Mouse (Mus musculus): ENCODE data around the gene Atp8a2. TPM values are rescaled to one million over a fixed set of nuclear protein-coding genes. Genes with fewer than 3 reads are reported as not detected.

Atp8a2 gene
- polyA plus RNA-seq, 1 experiment from 2014 or later, result 6.9 TPM

- no peak overlapping the region for H3K27ac ChIP-seq
- no peaks in the 10 kb centered on the region for H3K36me3 ChIP-seq
- no peak overlapping the region for H3K4me3 ChIP-seq
- 64% methylated on average over 3 of the region's 3 CpGs for WGBS
- peaks cover 5% of the 10 kb centered on the region; the same call in 1 of the 2 replicates for H3K4me1 ChIP-seq
- no peaks in the 10 kb centered on the region; the same call in 1 of the 2 replicates for H3K27me3 ChIP-seq (ENCODE audit: insufficient read depth, poor library complexity, severe bottlenecking)
- DNase-seq (ENCODE audit: low spot score), result peak; percentile 65
- H3K9me3 ChIP-seq, result no peaks in the 10 kb centered on the region
These were observed 131.8 kb downstream of the Atp8a2 start for GRCm38 (mm10) chr14:60065186-60065585.

GRCm38 (mm10) chr14:60061023-60061422 is 136.0 kb downstream of the Atp8a2 start:
- H3K9me3 ChIP-seq, result no peaks in the 10 kb centered on the region
- H3K36me3 ChIP-seq, result no peaks in the 10 kb centered on the region
- 89% methylated on average over 3 of the region's 3 CpGs for WGBS
- no peak overlapping the region for H3K4me3 ChIP-seq
- H3K27me3 ChIP-seq (ENCODE audit: insufficient read depth, poor library complexity, severe bottlenecking), result no peaks in the 10 kb centered on the region
- H3K27ac ChIP-seq, result no peak overlapping the region
- H3K4me1 ChIP-seq, result no peaks in the 10 kb centered on the region
- no peak for DNase-seq (ENCODE audit: low spot score)

- WGBS, result 36% methylated on average over 3 of the region's 3 CpGs
- no peak overlapping the region for H3K27ac ChIP-seq
- H3K4me3 ChIP-seq, result no peak overlapping the region
- H3K4me1 ChIP-seq, result no peaks in the 10 kb centered on the region
- H3K27me3 ChIP-seq (ENCODE audit: insufficient read depth, poor library complexity, severe bottlenecking), result no peaks in the 10 kb centered on the region
- no peaks in the 10 kb centered on the region for H3K36me3 ChIP-seq
- DNase-seq (ENCODE audit: low spot score), result no peak
- H3K9me3 ChIP-seq, result no peaks in the 10 kb centered on the region
These were observed 138.1 kb downstream of the Atp8a2 start for GRCm38 (mm10) chr14:60058867-60059266.

- Histone ChIP-seq H3K27ac (no peak overlapping the region), H3K4me3 (no peak overlapping the region), H3K4me1 (no peaks in the 10 kb centered on the region), H3K9me3 (no peaks in the 10 kb centered on the region), H3K27me3 (ENCODE audit: insufficient read depth, poor library complexity, severe bottlenecking) (no peaks in the 10 kb centered on the region), H3K36me3 (no peaks in the 10 kb centered on the region)
- 81% methylated on average over 4 of the region's 4 CpGs for WGBS
- no peak for DNase-seq (ENCODE audit: low spot score)
These were observed 141.7 kb downstream of the Atp8a2 start for GRCm38 (mm10) chr14:60055231-60055630.

GRCm38 (mm10) chr14:60030666-60031065 is 166.3 kb downstream of the Atp8a2 start:
- Histone ChIP-seq H3K36me3 (no peaks in the 10 kb centered on the region), H3K27ac (no peak overlapping the region), H3K4me3 (no peak overlapping the region), H3K4me1 (peaks cover 6% of the 10 kb centered on the region; the same call in 1 of the 2 replicates), H3K27me3 (ENCODE audit: insufficient read depth, poor library complexity, severe bottlenecking) (no peaks in the 10 kb centered on the region), H3K9me3 (no peaks in the 10 kb centered on the region)
- DNase-seq (ENCODE audit: low spot score), result no peak
- WGBS, result 76% methylated on average over 2 of the region's 2 CpGs

- Histone ChIP-seq H3K27me3 (ENCODE audit: insufficient read depth, poor library complexity, severe bottlenecking) (no peaks in the 10 kb centered on the region), H3K4me3 (no peak overlapping the region), H3K36me3 (no peaks in the 10 kb centered on the region), H3K9me3 (no peaks in the 10 kb centered on the region), H3K27ac (no peak overlapping the region), H3K4me1 (peaks cover 6% of the 10 kb centered on the region; the same call in 1 of the 2 replicates)
- WGBS, result 41% methylated on average over 1 of the region's 1 CpGs
- no peak for DNase-seq (ENCODE audit: low spot score)
These were observed 169.8 kb downstream of the Atp8a2 start for GRCm38 (mm10) chr14:60027139-60027538.

- 61% methylated on average over 8 of the region's 8 CpGs for WGBS
- DNase-seq (ENCODE audit: low spot score), result no peak
- no peak overlapping the region for H3K27ac ChIP-seq
These were observed 170.3 kb downstream of the Atp8a2 start for GRCm38 (mm10) chr14:60026647-60027046.

GRCm38 (mm10) chr14:60015891-60016290 is 181.1 kb downstream of the Atp8a2 start:
- H3K36me3 ChIP-seq, result no peaks in the 10 kb centered on the region
- WGBS, result 36% methylated on average over 4 of the region's 4 CpGs
- no peaks in the 10 kb centered on the region for H3K9me3 ChIP-seq
- H3K27me3 ChIP-seq (ENCODE audit: insufficient read depth, poor library complexity, severe bottlenecking), result no peaks in the 10 kb centered on the region
- no peak overlapping the region for H3K27ac ChIP-seq
- no peak overlapping the region for H3K4me3 ChIP-seq
- no peaks in the 10 kb centered on the region for H3K4me1 ChIP-seq
- DNase-seq (ENCODE audit: low spot score), result peak; percentile 90

More at GRCm38 (mm10) chr14:60026647-60027046, 170.3 kb downstream of the Atp8a2 start:
- no peaks in the 10 kb centered on the region for H3K9me3 ChIP-seq
- H3K4me3 ChIP-seq, result no peak overlapping the region
- H3K36me3 ChIP-seq, result no peaks in the 10 kb centered on the region
- no peaks in the 10 kb centered on the region for H3K27me3 ChIP-seq (ENCODE audit: insufficient read depth, poor library complexity, severe bottlenecking)
- H3K4me1 ChIP-seq, result peaks cover 6% of the 10 kb centered on the region; the same call in 1 of the 2 replicates

- Histone ChIP-seq H3K27me3 (ENCODE audit: insufficient read depth, poor library complexity, severe bottlenecking) (no peaks in the 10 kb centered on the region), H3K9me3 (no peaks in the 10 kb centered on the region), H3K4me1 (no peaks in the 10 kb centered on the region), H3K36me3 (no peaks in the 10 kb centered on the region), H3K4me3 (no peak overlapping the region), H3K27ac (no peak overlapping the region)
- no peak for DNase-seq (ENCODE audit: low spot score)
- 88% methylated on average over 1 of the region's 1 CpGs for WGBS
These were observed 195.2 kb downstream of the Atp8a2 start for GRCm38 (mm10) chr14:60001801-60002200.

- WGBS, result 64% methylated on average over 5 of the region's 5 CpGs
- Histone ChIP-seq H3K27ac (no peak overlapping the region), H3K36me3 (no peaks in the 10 kb centered on the region)
These were observed 208.1 kb downstream of the Atp8a2 start for GRCm38 (mm10) chr14:59988860-59989259.

GRCm38 (mm10) chr14:59987975-59988374 is 209.0 kb downstream of the Atp8a2 start:
- H3K27me3 ChIP-seq (ENCODE audit: insufficient read depth, poor library complexity, severe bottlenecking), result no peaks in the 10 kb centered on the region
- 87% methylated on average over 3 of the region's 3 CpGs for WGBS
- H3K27ac ChIP-seq, result no peak overlapping the region
- H3K9me3 ChIP-seq, result no peaks in the 10 kb centered on the region
- no peaks in the 10 kb centered on the region for H3K36me3 ChIP-seq
- no peak for DNase-seq (ENCODE audit: low spot score)
- H3K4me1 ChIP-seq, result no peaks in the 10 kb centered on the region
- no peak overlapping the region for H3K4me3 ChIP-seq

More at GRCm38 (mm10) chr14:59988860-59989259, 208.1 kb downstream of the Atp8a2 start:
- no peaks in the 10 kb centered on the region for H3K27me3 ChIP-seq (ENCODE audit: insufficient read depth, poor library complexity, severe bottlenecking)
- no peaks in the 10 kb centered on the region for H3K4me1 ChIP-seq
- DNase-seq (ENCODE audit: low spot score), result no peak
- no peak overlapping the region for H3K4me3 ChIP-seq
- no peaks in the 10 kb centered on the region for H3K9me3 ChIP-seq

- H3K27me3 ChIP-seq (ENCODE audit: insufficient read depth, poor library complexity, severe bottlenecking), result no peaks in the 10 kb centered on the region
- no peaks in the 10 kb centered on the region for H3K9me3 ChIP-seq
- H3K36me3 ChIP-seq, result no peaks in the 10 kb centered on the region
- H3K4me3 ChIP-seq, result no peak overlapping the region
- H3K4me1 ChIP-seq, result peaks cover 14% of the 10 kb centered on the region
- WGBS, result 68% methylated on average over 2 of the region's 2 CpGs
- H3K27ac ChIP-seq, result no peak overlapping the region
- no peak for DNase-seq (ENCODE audit: low spot score)
These were observed 219.0 kb downstream of the Atp8a2 start for GRCm38 (mm10) chr14:59978007-59978406.

GRCm38 (mm10) chr14:59971221-59971730 is 225.7 kb downstream of the Atp8a2 start:
- DNase-seq (ENCODE audit: low spot score), result no peak
- Histone ChIP-seq H3K4me3 (no peak overlapping the region), H3K27ac (no peak overlapping the region), H3K36me3 (no peaks in the 10 kb centered on the region), H3K4me1 (0 out of 2 replicates have a peak, but pooled peaks cover 2% of the 10 kb centered on the region), H3K9me3 (no peaks in the 10 kb centered on the region), H3K27me3 (ENCODE audit: insufficient read depth, poor library complexity, severe bottlenecking) (0 out of 2 replicates have a peak, but pooled peaks cover 3% of the 10 kb centered on the region)
- 76% methylated on average over 5 of the region's 5 CpGs for WGBS

All from heart, embryonic 10.5 days (tissue).